Mouse (Mus musculus): ENCODE measurements at regions not wholly inside any gene's neighbourhood (a gene's known extent, or its start where the extent isn't known, plus 50 kb on each side); places are given as distances from the start of the nearest gene placed in this dataset.

DNA sequence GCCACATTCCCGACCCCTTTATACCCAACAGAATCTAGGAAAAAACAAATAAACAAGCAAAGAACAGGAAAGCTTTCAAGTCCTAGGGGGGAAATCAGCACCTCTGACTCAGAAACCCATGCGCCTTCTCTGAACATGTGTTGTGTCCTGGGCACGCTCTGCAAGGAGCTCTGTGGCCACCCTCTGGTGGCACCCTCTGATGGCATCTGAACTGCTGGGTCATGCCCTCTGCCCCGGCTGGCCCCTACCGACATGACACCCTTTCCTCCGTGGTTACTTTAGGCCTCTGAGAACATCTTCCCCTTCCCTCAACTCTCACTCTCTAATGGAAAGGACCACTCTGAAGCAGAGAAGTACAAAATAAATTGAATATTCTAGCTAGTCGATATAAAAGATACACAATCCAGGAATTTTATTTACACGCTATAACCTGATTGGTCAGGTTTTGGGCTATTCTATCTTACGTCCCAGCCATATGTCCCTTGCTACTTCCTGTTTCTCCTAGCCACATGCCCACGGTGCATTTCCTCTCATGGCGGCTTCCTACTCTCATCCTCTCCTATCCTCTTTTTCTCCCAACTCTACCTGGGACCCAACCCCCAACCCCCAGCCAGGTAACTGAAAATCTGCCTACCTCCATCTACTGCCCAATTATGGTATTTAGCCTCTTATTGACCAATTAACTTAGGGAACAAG, 248.5 kb downstream of the Setd4 start:
- H3K36me3 ChIP-seq: no peaks in the 10 kb centered on the region
- H3K27me3 ChIP-seq: no peaks in the 10 kb centered on the region
- no peak overlapping the region for H3K27ac ChIP-seq
- no peak for ATAC-seq (ENCODE audit: low FRiP score, low read depth)
- H3K4me3 ChIP-seq: no peak overlapping the region
- H3K9me3 ChIP-seq: no peaks in the 10 kb centered on the region
- WGBS: 84% methylated on average over 11 of the region's 11 CpGs
- no peaks in the 10 kb centered on the region for H3K4me1 ChIP-seq
- no peak overlapping the region for H3K9ac ChIP-seq
- no peak overlapping the region for H3K4me2 ChIP-seq (replicated peaks)

DNA sequence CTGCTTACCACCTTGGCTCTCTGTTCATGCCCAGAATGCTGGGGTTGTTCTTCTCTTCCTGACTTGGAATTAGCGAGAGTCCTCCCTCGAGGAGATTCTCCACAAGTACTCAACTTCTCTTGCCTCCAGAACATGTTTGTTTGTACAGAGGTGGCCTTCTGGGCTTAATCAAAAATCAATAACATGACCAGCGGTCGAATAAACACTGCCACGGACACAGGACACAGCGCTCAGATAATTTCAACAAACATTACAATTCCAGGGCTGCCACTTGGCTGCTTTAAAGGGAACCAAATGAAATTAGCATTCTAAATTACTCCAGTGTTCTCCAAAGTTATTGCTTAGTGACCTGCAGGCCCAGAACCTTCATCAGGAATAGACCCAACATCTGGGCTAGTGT, 249.9 kb downstream of the Setd4 start:
- no peak overlapping the region for H3K9ac ChIP-seq
- no peak overlapping the region for H3K4me2 ChIP-seq (replicated peaks)
- WGBS: 69% methylated on average over 6 of the region's 6 CpGs
- no peaks in the 10 kb centered on the region for H3K4me1 ChIP-seq
- no peak for ATAC-seq (ENCODE audit: low FRiP score, low read depth)
- no peaks in the 10 kb centered on the region for H3K9me3 ChIP-seq
- no peak overlapping the region for H3K27ac ChIP-seq
- no peaks in the 10 kb centered on the region for H3K27me3 ChIP-seq
- H3K36me3 ChIP-seq: no peaks in the 10 kb centered on the region
- no peak overlapping the region for H3K4me3 ChIP-seq

DNA sequence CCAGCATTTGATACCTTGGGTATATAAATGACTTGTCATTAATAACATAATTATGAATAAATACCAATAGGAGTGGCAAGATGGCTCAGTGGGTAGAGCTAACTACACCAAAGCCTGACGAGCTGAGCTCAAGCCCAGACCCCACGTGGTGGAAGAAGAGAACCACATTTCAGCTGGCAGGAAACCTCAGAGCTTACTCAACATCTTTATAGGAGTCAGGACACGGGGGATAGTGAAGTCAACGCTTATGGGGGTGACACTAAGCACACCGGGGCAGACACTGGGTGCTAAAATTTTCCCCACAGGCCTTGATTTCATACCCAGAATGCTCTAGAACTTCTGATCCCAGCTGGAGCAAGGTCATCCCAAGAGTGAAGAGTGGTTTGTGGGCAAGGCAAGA, 259.3 kb downstream of the Setd4 start:
- Histone ChIP-seq H3K4me3 (no peak overlapping the region), H3K4me2 (replicated peaks) (no peak overlapping the region), H3K27me3 (no peaks in the 10 kb centered on the region), H3K9ac (no peak overlapping the region), H3K4me1 (no peaks in the 10 kb centered on the region), H3K9me3 (no peaks in the 10 kb centered on the region), H3K27ac (no peak overlapping the region), H3K36me3 (no peaks in the 10 kb centered on the region)
- 82% methylated on average over 5 of the region's 5 CpGs for WGBS
- ATAC-seq (ENCODE audit: low FRiP score, low read depth): no peak

GRCm38 (mm10) chr16:93342701-93343100, 261.2 kb downstream of the Setd4 start:
- Histone ChIP-seq H3K4me2 (replicated peaks) (no peak overlapping the region), H3K9me3 (no peaks in the 10 kb centered on the region), H3K9ac (no peak overlapping the region), H3K27ac (no peak overlapping the region), H3K27me3 (no peaks in the 10 kb centered on the region), H3K4me1 (no peaks in the 10 kb centered on the region), H3K4me3 (no peak overlapping the region), H3K36me3 (no peaks in the 10 kb centered on the region)
- ATAC-seq (ENCODE audit: low FRiP score, low read depth): no peak
- WGBS: 93% methylated on average over 2 of the region's 2 CpGs

GRCm38 (mm10) chr16:93341791-93342190, 262.1 kb downstream of the Setd4 start:
- no peak overlapping the region for H3K4me2 ChIP-seq (replicated peaks)

DNA sequence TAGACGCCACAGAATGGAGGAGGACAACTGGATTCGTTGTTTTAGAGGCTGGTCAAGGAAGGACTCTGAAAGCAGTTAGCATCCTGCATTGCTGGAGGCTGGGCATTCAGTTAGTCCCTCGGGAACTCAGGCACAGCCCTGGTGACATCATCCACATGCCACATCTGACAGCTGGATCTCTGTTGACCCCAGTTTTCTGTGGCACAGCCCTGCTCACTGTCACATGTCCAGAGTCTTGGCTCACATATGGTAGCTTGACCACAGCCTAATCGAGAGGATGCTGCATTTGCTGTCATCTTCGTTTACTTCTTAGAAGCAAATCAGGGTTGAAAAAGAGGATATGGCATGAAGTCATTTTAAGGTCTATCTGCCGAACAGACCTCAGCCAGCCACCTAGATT, 265.1 kb downstream of the Setd4 start:
- WGBS: 72% methylated on average over 6 of the region's 6 CpGs
- H3K9me3 ChIP-seq: no peaks in the 10 kb centered on the region
- no peak overlapping the region for H3K27ac ChIP-seq
- H3K4me2 ChIP-seq (replicated peaks): no peak overlapping the region
- no peak overlapping the region for H3K9ac ChIP-seq
- no peak overlapping the region for H3K4me3 ChIP-seq
- ATAC-seq (ENCODE audit: low FRiP score, low read depth): no peak
- H3K36me3 ChIP-seq: no peaks in the 10 kb centered on the region
- no peaks in the 10 kb centered on the region for H3K27me3 ChIP-seq
- H3K4me1 ChIP-seq: no peaks in the 10 kb centered on the region

More at GRCm38 (mm10) chr16:93341791-93342190, 262.1 kb downstream of the Setd4 start:
- ATAC-seq (ENCODE audit: low FRiP score, low read depth): no peak
- H3K36me3 ChIP-seq: no peaks in the 10 kb centered on the region
- no peaks in the 10 kb centered on the region for H3K4me1 ChIP-seq
- WGBS: 86% methylated on average over 2 of the region's 2 CpGs
- no peaks in the 10 kb centered on the region for H3K27me3 ChIP-seq
- H3K27ac ChIP-seq: no peak overlapping the region
- H3K9ac ChIP-seq: no peak overlapping the region
- H3K4me3 ChIP-seq: no peak overlapping the region
- no peaks in the 10 kb centered on the region for H3K9me3 ChIP-seq

DNA sequence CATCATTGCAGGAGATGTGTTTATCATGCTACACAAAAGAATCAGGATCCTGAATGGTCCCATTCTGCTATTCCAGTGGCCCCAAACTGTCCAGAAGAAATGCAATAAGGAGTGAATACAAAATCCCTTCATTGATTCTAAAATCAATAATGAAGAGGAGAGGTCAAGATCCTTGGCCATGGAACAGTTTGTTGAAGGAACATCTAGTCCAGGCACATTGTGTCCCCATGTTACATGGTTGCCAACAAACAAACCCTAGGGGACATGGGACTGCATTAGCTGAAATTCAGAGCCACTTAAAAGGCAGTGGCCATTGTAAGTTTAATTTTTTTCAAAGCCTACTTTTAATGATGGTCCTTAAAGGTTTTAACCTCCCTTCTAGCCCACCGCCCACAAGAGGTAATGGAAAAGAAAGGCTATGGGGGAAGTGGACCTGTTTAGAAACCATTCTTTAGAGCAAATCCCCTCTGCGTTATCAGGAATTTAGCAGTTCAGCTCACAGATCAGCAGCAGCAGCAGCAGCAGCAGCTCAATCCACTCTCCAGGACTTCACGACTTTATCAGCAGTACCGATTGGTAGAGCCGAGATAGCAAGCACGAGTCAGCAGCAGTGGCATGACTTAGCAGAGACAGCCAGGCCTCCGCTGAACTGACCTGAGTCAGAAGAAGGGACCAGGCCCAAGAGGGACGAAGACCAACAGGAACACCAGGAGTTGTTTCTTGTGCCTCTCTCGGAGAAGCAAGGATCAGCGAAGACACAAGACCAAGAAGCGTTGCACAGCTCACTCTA, 268.3 kb downstream of the Setd4 start:
- H3K4me3 ChIP-seq: no peak overlapping the region
- no peaks in the 10 kb centered on the region for H3K36me3 ChIP-seq
- no peak overlapping the region for H3K9ac ChIP-seq
- no peaks in the 10 kb centered on the region for H3K9me3 ChIP-seq
- H3K4me1 ChIP-seq: no peaks in the 10 kb centered on the region
- H3K27me3 ChIP-seq: no peaks in the 10 kb centered on the region
- no peak for ATAC-seq (ENCODE audit: low FRiP score, low read depth)
- no peak overlapping the region for H3K27ac ChIP-seq
- H3K4me2 ChIP-seq (replicated peaks): no peak overlapping the region
- WGBS: 88% methylated on average over 11 of the region's 11 CpGs

DNA sequence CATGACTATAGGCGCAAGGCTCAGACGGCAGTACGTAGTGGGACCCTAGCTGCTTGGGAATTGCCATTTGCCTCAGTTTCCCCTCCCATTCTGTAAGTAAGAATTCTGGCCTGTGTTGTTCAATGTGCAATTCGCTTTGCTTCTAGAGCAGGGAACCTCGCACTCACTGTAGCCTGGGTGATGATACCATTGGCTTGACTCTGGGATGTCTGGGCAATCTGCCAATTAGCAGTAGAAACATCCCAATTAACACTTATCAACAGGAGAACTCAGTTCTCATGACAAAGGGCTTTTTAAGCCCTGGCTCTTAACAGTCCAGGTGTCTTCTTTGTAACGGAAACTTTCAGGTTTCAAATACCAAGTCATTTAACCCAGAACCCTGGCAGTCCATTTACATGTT, 270.2 kb downstream of the Setd4 start:
- H3K4me2 ChIP-seq (replicated peaks): no peak overlapping the region
- no peak overlapping the region for H3K27ac ChIP-seq
- no peak overlapping the region for H3K4me3 ChIP-seq
- H3K27me3 ChIP-seq: peaks cover 6% of the 10 kb centered on the region; the same call in 1 of the 2 replicates
- H3K9me3 ChIP-seq: no peaks in the 10 kb centered on the region
- no peak overlapping the region for H3K9ac ChIP-seq
- 76% methylated on average over 6 of the region's 6 CpGs for WGBS
- no peak for ATAC-seq (ENCODE audit: low FRiP score, low read depth)
- H3K36me3 ChIP-seq: no peaks in the 10 kb centered on the region
- H3K4me1 ChIP-seq: peaks cover 9% of the 10 kb centered on the region

DNA sequence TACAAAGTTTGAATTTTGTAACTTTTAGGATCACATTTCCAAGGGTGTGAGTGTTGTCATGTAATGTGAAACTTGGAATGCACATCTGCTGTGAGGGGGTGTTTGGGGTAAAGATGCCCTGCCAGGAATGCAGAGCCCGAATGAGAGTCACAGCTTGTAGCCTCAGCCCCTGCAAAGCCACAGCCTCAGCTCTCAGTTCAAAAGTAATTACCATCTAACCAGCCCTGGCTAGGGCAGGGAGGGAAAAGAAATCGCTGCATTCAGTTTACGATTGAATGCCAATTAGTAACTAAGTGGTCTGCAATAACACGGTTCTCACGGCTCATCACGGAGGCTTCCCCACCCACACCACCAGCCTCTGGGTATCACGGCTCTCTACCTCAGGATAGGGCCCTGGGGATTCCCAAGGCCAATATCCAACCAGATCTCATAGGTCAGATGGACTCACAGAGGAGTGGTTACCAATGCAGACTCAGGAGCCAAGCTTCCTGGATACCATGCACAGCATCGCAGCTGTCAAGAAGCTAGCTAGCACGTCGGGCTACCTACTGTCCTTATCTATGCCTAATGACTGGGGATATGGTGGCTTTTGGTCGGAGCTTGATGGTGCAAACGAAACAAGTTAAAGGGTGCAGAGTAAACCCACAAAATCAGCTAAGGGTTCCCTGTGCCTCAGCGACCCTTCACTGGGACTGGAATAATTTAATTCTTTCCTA, 275.0 kb downstream of the Setd4 start:
- Histone ChIP-seq H3K4me2 (replicated peaks) (peak overlapping the region; percentile 35), H3K27ac (no peak overlapping the region)
- WGBS: 21% methylated on average over 13 of the region's 13 CpGs

DNA sequence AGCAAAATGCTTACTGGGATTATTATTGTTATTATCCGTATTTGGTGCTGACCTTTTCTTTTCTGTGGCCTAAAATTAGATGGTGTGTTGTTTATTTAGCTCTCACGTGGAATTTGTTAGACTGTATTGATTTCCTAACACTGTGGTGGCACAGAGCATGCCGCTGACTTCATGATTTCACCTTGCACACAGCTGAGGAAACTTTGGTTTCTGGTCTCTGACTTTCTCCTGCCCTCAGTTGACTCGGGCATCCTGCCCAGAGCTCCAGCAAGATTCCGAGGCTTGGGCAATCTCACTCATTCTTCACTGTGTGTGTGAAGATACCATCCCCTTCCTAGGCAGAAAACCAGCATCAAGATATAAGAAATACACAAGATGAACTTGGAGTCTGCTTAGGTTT, 279.0 kb downstream of the Setd4 start:
- 84% methylated on average over 5 of the region's 5 CpGs for WGBS
- no peak overlapping the region for H3K27ac ChIP-seq
- H3K4me1 ChIP-seq: peaks cover 11% of the 10 kb centered on the region
- ATAC-seq (ENCODE audit: low FRiP score, low read depth): no peak
- H3K9ac ChIP-seq: no peak overlapping the region
- H3K9me3 ChIP-seq: 0 out of 2 replicates have a peak, but pooled peaks cover 5% of the 10 kb centered on the region
- no peaks in the 10 kb centered on the region for H3K36me3 ChIP-seq
- no peak overlapping the region for H3K4me2 ChIP-seq (replicated peaks)
- no peak overlapping the region for H3K4me3 ChIP-seq
- H3K27me3 ChIP-seq: peaks cover under 1% of the 10 kb centered on the region; the same call in 1 of the 2 replicates

More for the DNA sequence above, 275.0 kb downstream of the Setd4 start:
- H3K27me3 ChIP-seq: peaks cover 6% of the 10 kb centered on the region; the same call in 1 of the 2 replicates
- peaks cover 11% of the 10 kb centered on the region for H3K4me1 ChIP-seq
- ATAC-seq (ENCODE audit: low FRiP score, low read depth): no peak
- H3K4me3 ChIP-seq: no peak overlapping the region
- H3K9me3 ChIP-seq: 0 out of 2 replicates have a peak, but pooled peaks cover 5% of the 10 kb centered on the region
- H3K9ac ChIP-seq: no peak overlapping the region
- no peaks in the 10 kb centered on the region for H3K36me3 ChIP-seq

- Histone ChIP-seq H3K27me3 (no peaks in the 10 kb centered on the region), H3K9ac (no peak overlapping the region), H3K4me1 (no peaks in the 10 kb centered on the region), H3K9me3 (0 out of 2 replicates have a peak, but pooled peaks cover 5% of the 10 kb centered on the region), H3K4me3 (no peak overlapping the region), H3K36me3 (no peaks in the 10 kb centered on the region), H3K27ac (no peak overlapping the region), H3K4me2 (replicated peaks) (no peak overlapping the region)
- 65% methylated on average over 5 of the region's 5 CpGs for WGBS
- ATAC-seq (ENCODE audit: low FRiP score, low read depth): no peak
These were observed 280.7 kb downstream of the Setd4 start for GRCm38 (mm10) chr16:93323172-93323571.

DNA sequence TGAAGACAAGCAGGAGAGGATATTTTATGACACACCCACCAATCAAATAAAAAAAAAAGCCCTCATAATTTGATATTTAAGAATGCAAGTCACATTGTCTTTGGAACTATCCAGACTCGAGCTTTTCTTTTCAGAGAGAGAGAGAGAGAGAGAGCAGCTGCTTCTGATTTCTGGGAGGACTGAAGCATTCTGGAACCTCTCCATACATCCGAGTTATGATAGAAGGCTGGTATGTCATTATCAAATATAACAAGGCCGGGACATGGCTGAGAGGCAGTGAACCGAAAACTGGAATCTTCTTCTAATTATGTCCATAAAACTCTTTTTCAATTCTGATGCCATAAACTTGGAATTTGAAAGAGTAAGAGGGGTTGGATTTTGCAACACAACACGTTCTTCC, 284.3 kb downstream of the Setd4 start:
- no peak overlapping the region for H3K27ac ChIP-seq
- H3K4me1 ChIP-seq: no peaks in the 10 kb centered on the region
- no peak for ATAC-seq (ENCODE audit: low FRiP score, low read depth)
- no peak overlapping the region for H3K4me2 ChIP-seq (replicated peaks)
- no peak overlapping the region for H3K9ac ChIP-seq
- H3K27me3 ChIP-seq: 0 out of 2 replicates have a peak, but pooled peaks cover 11% of the 10 kb centered on the region
- H3K4me3 ChIP-seq: no peak overlapping the region
- H3K9me3 ChIP-seq: 0 out of 2 replicates have a peak, but pooled peaks cover 3% of the 10 kb centered on the region
- WGBS: 50% methylated on average over 5 of the region's 5 CpGs
- no peaks in the 10 kb centered on the region for H3K36me3 ChIP-seq
